Mouse (Mus musculus): ENCODE measurements around the gene Magi2.

DNA sequence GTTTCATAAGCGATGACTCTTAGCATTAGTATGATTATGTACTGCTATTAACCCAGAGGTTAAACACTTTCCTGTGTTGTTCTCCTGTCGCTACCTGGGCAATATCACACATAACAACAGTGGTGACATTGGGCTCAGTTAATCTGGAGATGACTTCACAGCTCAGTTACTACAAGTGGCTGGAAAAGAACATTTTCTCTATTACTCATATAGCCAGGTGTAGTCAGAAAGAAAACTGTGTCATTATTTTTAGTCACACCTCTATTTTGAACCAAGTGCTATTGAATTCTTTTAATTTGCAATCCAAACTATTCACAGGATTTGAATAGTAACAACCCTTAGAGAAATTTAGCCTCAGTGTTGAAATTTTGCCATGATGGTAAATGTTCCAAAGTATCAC, 821.5 kb downstream of the Magi2 start:
- no peak for TF ChIP-seq CTCF (IDR thresholded peaks at IDR 0.05; ENCODE audit: extremely low read depth, insufficient read depth, low read length)
- TF ChIP-seq POLR2A (IDR thresholded peaks at IDR 0.05; ENCODE audit: extremely low read depth, insufficient read depth, low read length) = no peak
